Mouse (Mus musculus) kidney, adult 2 months (tissue): ENCODE measurements around the gene Meis1.

Experiments used
- CTCF ChIP-seq: fragments of 200-500 bp; conservative IDR thresholded peaks from 2 replicates; pipeline ENCODE4 v1.5.1; 2011; ENCODE audit warnings: low read depth, mild to moderate bottlenecking, control low read depth, low read length, moderate library complexity, mixed read lengths; ENCODE audit not compliant: insufficient read depth, insufficient read length
- POLR2A ChIP-seq: fragments of 200-500 bp; IDR thresholded peaks from one replicate; pipeline ENCODE4 v1.6.1; 2011; ENCODE audit warnings: low read depth, low read length, control low read depth

DNA sequence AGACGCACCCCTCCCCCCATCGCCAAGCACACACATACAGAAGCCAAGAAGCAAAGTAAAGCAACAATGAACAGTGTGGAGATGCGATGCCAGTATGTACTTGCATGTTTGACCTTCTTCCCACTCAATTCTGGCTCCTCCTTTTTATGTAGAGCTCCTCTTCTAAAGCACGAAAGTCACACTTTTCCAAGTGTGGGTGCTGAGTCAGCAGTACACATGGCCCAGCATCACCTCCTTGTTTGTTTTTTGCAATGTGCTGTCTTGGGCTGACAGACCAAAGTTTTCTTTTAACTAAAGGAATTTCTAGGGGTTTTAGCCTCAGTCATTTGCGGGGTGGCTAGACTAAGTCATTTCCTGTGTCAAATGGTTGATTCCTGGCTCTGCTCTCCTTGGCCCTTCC, 48.5 kb upstream of the Meis1 start:
- TF ChIP-seq POLR2A (no peak), CTCF (no peak)
